Mouse (Mus musculus): Measurements from ENCODE around the gene Npepps.

Gene Npepps

GRCm38 (mm10) chr11:97186947-97187763 is 93.3 kb downstream of the Npepps start:
- peak; percentile 95 for DNase-seq (ENCODE audit: low spot score)

GRCm38 (mm10) chr11:97185704-97186614 is 94.5 kb downstream of the Npepps start:
- no peak for DNase-seq (ENCODE audit: low spot score)

- no peak for DNase-seq (ENCODE audit: low spot score)
Measured at GRCm38 (mm10) chr11:97184875-97185274, 95.6 kb downstream of the Npepps start.

- no peak for DNase-seq (ENCODE audit: low spot score)
Measured at GRCm38 (mm10) chr11:97182446-97182845, 98.0 kb downstream of the Npepps start.

- DNase-seq (ENCODE audit: low spot score): no peak
Measured at GRCm38 (mm10) chr11:97181061-97181460, 99.4 kb downstream of the Npepps start.

- DNase-seq (ENCODE audit: low spot score): no peak
Measured at GRCm38 (mm10) chr11:97178198-97178597, 102.2 kb downstream of the Npepps start.

- peak; percentile 79 for DNase-seq (ENCODE audit: low spot score)
Measured at GRCm38 (mm10) chr11:97176851-97177250, 103.6 kb downstream of the Npepps start.

- DNase-seq (ENCODE audit: low spot score): no peak
Measured at GRCm38 (mm10) chr11:97175499-97175898, 104.9 kb downstream of the Npepps start.

GRCm38 (mm10) chr11:97160341-97160740 is 120.1 kb downstream of the Npepps start:
- peak; percentile 48 for DNase-seq (ENCODE audit: low spot score)

GRCm38 (mm10) chr11:97156999-97157398 is 123.4 kb downstream of the Npepps start:
- no peak for DNase-seq (ENCODE audit: low spot score)

All from MN1 (cell line).